Mouse (Mus musculus) hindbrain, postnatal 0 days (tissue): ENCODE results near the gene Rslcan18. TPM values are rescaled to one million over a fixed set of nuclear protein-coding genes. Genes with fewer than 3 reads are reported as not detected.
"Not testable (repeated sequence)": the region's sequence is repeated elsewhere in the genome, so short reads cannot be mapped to it uniquely, and the experiment has no call there.

ENCODE experiments used
- ATAC-seq: fragments of 200-750 bp; cut with Nextera tagmentation; 2 replicates; pipeline ENCODE4 v1.8.0; 2017; ENCODE audit warnings: mild to moderate bottlenecking, moderate TSS enrichment, moderate library complexity
- DNase-seq: peaks from one replicate; pipeline ENCODE4 v3.0.0-alpha.2; 2015; ENCODE audit warnings: low spot score
- H3K27ac ChIP-seq: fragments of 300-500 bp; sonication (generic); 2 replicates; pipeline ENCODE4 v1.5.1; 2014; ENCODE audit warnings: mild to moderate bottlenecking
- H3K27me3 ChIP-seq: fragments of 300-500 bp; sonication (generic); 2 replicates; pipeline ENCODE4 v1.6.1; 2014; ENCODE audit warnings: low read length, mixed read lengths; ENCODE audit not compliant: insufficient read depth
- H3K36me3 ChIP-seq: fragments of 300-500 bp; sonication (generic); 2 replicates; pipeline ENCODE4 v1.6.1; 2014; ENCODE audit warnings: low read length, mixed read lengths; ENCODE audit not compliant: insufficient read depth
- H3K4me1 ChIP-seq: fragments of 300-500 bp; sonication (generic); 2 replicates; pipeline ENCODE4 v1.6.1; 2014; ENCODE audit warnings: antibody characterized with exemption, low read length, mixed read lengths; ENCODE audit not compliant: insufficient read depth
- H3K4me2 ChIP-seq: fragments of 300-500 bp; sonication (generic); 2 replicates; pipeline ENCODE4 v1.6.1; 2014; ENCODE audit warnings: low read depth, mild to moderate bottlenecking, low read length, moderate library complexity, mixed read lengths
- H3K4me3 ChIP-seq: fragments of 300-500 bp; sonication (generic); 2 replicates; pipeline ENCODE4 v1.5.1; 2014; ENCODE audit warnings: low read length
- H3K9ac ChIP-seq: fragments of 300-500 bp; sonication (generic); replicated peaks from 2 replicates; pipeline ENCODE4 v1.6.1; 2014; ENCODE audit warnings: mild to moderate bottlenecking, low read length, moderate library complexity, mixed read lengths
- H3K9me3 ChIP-seq: fragments of 300-500 bp; sonication (generic); 2 replicates; pipeline ENCODE4 v1.6.1; 2016; ENCODE audit warnings: low read length, mixed read lengths
- CTCF ChIP-seq: IDR thresholded peaks from 2 replicates; pipeline ENCODE4 v1.5.1; 2016; ENCODE audit warnings: antibody characterized with exemption, control low read depth, low read depth
- WGBS: fragments of 180-500 bp; shearing (Covaris S2); extraction: QIAGEN DNeasy Blood & Tissue Kit; methylation state at CpG from one replicate; pipeline ENCODE4 v1.1.7; 2014; 5-methylcytosine and 5-hydroxymethylcytosine counted together
- polyA plus RNA-seq: library from polyadenylated mRNA; unstranded; fragments of >200 nt; fragmentation: Nextera tagmentation; extraction: Ambion mirVana; gene quantifications from 2 replicates; pipeline ENCODE4 v1.2.1, GENCODE M21; 2015
- total RNA-seq: library from RNA; depleted of rRNA; stranded (reverse); fragments of >200 nt; gene quantifications from 2 replicates; pipeline ENCODE4 v1.2.3, GENCODE M21; 2014; rRNA removed

Gene Rslcan18
- total RNA-seq (0.05 TPM in 1 of 2 replicates, not detected in the other), polyA plus RNA-seq (not detected in 2 replicates)

GRCm38 (mm10) chr13:67116163-67116562 is at the start of gene Rslcan18:
Rslcan18 (minus strand) TSS chr13:67116263.
- H3K4me1 ChIP-seq, H3K27ac ChIP-seq, DNase-seq, H3K36me3 ChIP-seq, ATAC-seq, H3K9me3 ChIP-seq, H3K27me3 ChIP-seq, H3K9ac ChIP-seq, H3K4me3 ChIP-seq, H3K4me2 ChIP-seq: not testable (repeated sequence)
- 94% methylated on average over 8 of the region's 8 CpGs for WGBS

DNA sequence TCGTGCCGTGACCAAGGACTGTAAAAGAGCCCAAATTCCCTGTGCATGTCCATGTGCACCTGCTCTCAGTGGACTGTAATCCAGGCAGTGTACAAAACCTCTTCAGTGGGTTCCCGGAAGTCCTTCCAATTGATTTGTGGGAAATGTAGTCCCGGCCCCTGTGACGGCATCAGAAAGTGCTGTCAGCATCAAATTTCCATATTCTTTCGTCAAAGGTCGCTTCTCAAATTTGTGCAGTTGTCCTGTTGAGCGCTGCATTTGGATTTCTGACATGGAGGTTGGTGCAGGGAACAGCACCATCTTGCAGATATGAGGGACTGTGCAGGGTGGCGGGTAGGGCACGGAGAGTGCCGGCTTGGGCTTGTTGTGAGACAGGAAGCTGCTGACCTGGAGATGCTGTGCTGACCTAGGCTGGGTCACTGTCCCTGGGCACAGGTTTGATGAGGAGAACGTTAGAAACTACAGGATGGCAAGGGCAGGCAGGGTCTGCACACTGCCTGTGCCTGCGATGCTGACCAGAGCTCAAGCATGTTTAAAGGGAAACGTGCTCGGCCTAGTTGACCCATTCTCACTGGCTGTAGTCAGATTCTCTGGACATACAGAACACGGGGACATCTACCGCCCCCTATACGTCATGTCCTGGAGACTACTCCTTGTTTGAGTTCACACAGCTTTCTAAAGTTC is 12.1 kb upstream of the Rslcan18 start:
- Histone ChIP-seq H3K9me3 (no peaks in the 10 kb centered on the region), H3K27me3 (no peaks in the 10 kb centered on the region), H3K36me3 (no peaks in the 10 kb centered on the region), H3K27ac (peak overlapping the region; percentile 86), H3K4me2 (peak overlapping the region; percentile 79), H3K4me1 (no peaks in the 10 kb centered on the region), H3K4me3 (peak overlapping the region; percentile 73), H3K9ac (peak overlapping the region; percentile 74)
- WGBS = under 1% methylated on average over 18 of the region's 18 CpGs
- peak; percentile 43 for TF ChIP-seq CTCF
- DNase-seq = peak; percentile 95
- ATAC-seq = peak; percentile 98

GRCm38 (mm10) chr13:67127507-67127906 is 11.4 kb upstream of the Rslcan18 start:
- Histone ChIP-seq H3K4me3 (peak overlapping the region; percentile 73), H3K27ac (0 out of 2 replicates have a peak overlapping the region, but pooled peaks have one; percentile 4), H3K4me2 (peak overlapping the region; percentile 79), H3K9ac (peak overlapping the region; percentile 74; the same call in 1 of the 2 replicates)
- WGBS = 75% methylated on average over 10 of the region's 10 CpGs
- H3K9me3 ChIP-seq, DNase-seq, H3K36me3 ChIP-seq, H3K4me1 ChIP-seq, H3K27me3 ChIP-seq: not testable (repeated sequence)
- ATAC-seq = peak; percentile 4; the same call in 1 of the 2 replicates

DNA sequence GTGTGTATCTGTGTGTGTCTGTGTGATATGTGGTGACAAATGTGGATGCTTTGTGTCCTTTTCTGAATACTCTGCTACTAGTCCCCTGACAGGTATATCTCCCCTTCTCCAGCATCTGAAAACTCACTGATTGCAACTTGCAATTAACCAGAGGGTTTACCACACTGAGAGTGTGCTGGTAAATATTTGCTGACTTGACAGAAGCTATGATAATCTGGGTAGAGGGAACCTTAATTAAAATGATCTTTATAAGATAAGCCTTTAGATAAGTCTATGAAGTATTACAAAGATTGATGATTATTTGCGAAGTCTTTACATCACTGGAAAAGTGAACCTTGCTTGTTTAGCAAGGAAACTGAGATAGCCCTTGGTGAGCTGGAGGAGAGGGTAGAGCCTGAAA is 8.4 kb upstream of the Rslcan18 start:
- Histone ChIP-seq H3K9ac (no peak overlapping the region), H3K9me3 (no peaks in the 10 kb centered on the region), H3K36me3 (no peaks in the 10 kb centered on the region), H3K27ac (no peak overlapping the region), H3K4me2 (no peak overlapping the region), H3K27me3 (no peaks in the 10 kb centered on the region), H3K4me3 (no peak overlapping the region), H3K4me1 (no peaks in the 10 kb centered on the region)
- DNase-seq (no peak), ATAC-seq (no peak)
- TF ChIP-seq CTCF = no peak
- WGBS = 93% methylated on average over 1 of the region's 1 CpGs

DNA sequence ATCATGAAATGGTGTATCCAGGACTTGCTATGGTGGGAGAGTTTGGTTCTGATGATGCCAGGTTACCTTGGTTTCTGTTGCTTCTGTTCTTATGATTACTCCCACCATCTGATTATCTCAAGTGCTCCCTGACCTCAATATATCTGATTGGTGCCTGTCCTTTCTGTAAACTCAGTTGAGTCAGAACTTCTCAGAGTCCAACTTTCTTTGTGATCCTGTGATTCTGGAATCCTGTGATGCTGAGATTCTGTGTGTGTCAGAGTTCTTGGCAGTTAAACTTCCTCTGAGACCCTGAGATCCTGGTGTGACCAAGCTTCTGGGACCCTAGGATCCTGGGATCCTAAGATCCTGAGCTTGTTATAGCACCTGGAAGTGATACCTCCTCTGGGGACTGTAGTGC is 5.3 kb upstream of the Rslcan18 start, which contains the start of gene Zfp759:
TSS of gene Zfp759 (plus strand) at position 301 of the 400 bp plus-strand sequence.
- H3K4me2 ChIP-seq, ATAC-seq, H3K9me3 ChIP-seq, DNase-seq, H3K27ac ChIP-seq, H3K9ac ChIP-seq, H3K36me3 ChIP-seq, H3K4me3 ChIP-seq, H3K4me1 ChIP-seq, H3K27me3 ChIP-seq: not testable (repeated sequence)

- Histone ChIP-seq H3K4me2 (no peak overlapping the region), H3K27me3 (no peaks in the 10 kb centered on the region), H3K4me3 (no peak overlapping the region), H3K36me3 (no peaks in the 10 kb centered on the region), H3K9me3 (no peaks in the 10 kb centered on the region), H3K27ac (no peak overlapping the region), H3K4me1 (no peaks in the 10 kb centered on the region), H3K9ac (no peak overlapping the region)
- TF ChIP-seq CTCF = no peak
- DNase-seq (no peak), ATAC-seq (no peak)
- 95% methylated on average over 2 of the region's 2 CpGs for WGBS
Measured at GRCm38 (mm10) chr13:67113287-67113686, 2.8 kb downstream of the Rslcan18 start.

- TF ChIP-seq CTCF = no peak
- Histone ChIP-seq H3K9ac (no peak overlapping the region), H3K4me1 (no peaks in the 10 kb centered on the region), H3K27ac (no peak overlapping the region), H3K4me3 (no peak overlapping the region), H3K4me2 (no peak overlapping the region), H3K36me3 (no peaks in the 10 kb centered on the region), H3K27me3 (no peaks in the 10 kb centered on the region), H3K9me3 (no peaks in the 10 kb centered on the region)
- DNase-seq (no peak), ATAC-seq (no peak)
- WGBS = 82% methylated on average over 12 of the region's 12 CpGs
Measured at GRCm38 (mm10) chr13:67112096-67112495, 4.0 kb downstream of the Rslcan18 start.
